Mouse (Mus musculus) forebrain, postnatal 0 days (tissue): ENCODE data around the gene Arcn1. TPM values are rescaled to one million over a fixed set of nuclear protein-coding genes. Genes with fewer than 3 reads are reported as not detected.

Experiments
- ATAC-seq: fragments of 200-750 bp; cut with Nextera tagmentation; 2 replicates; pipeline ENCODE4 v1.8.0; 2017; ENCODE audit warnings: mild to moderate bottlenecking, moderate library complexity
- DNase-seq: peaks from one replicate; pipeline ENCODE4 v3.0.0-alpha.2; 2015
- H3K27ac ChIP-seq: fragments of 300-500 bp; sonication (generic); 2 replicates; pipeline ENCODE4 v1.5.1; 2014; ENCODE audit warnings: low read depth, mild to moderate bottlenecking, antibody characterized with exemption, low read length, moderate library complexity, mixed read lengths
- H3K27me3 ChIP-seq: fragments of 300-500 bp; sonication (generic); 2 replicates; pipeline ENCODE4 v1.6.1; 2014; ENCODE audit warnings: mild to moderate bottlenecking, low read length, mixed read lengths; ENCODE audit not compliant: insufficient read depth
- H3K36me3 ChIP-seq: fragments of 300-500 bp; sonication (generic); 2 replicates; pipeline ENCODE4 v1.6.1; 2014; ENCODE audit warnings: mild to moderate bottlenecking, moderate library complexity; ENCODE audit not compliant: insufficient read depth
- H3K4me1 ChIP-seq: fragments of 300-500 bp; sonication (generic); 2 replicates; pipeline ENCODE4 v1.6.1; 2014; ENCODE audit warnings: antibody characterized with exemption; ENCODE audit not compliant: insufficient read depth
- H3K4me2 ChIP-seq: fragments of 300-500 bp; sonication (generic); 2 replicates; pipeline ENCODE4 v1.6.1; 2014; ENCODE audit warnings: low read depth, mild to moderate bottlenecking, moderate library complexity
- H3K4me3 ChIP-seq: fragments of 300-500 bp; sonication (generic); 2 replicates; pipeline ENCODE4 v1.5.1; 2014; ENCODE audit warnings: low read depth, low read length, mixed read lengths
- H3K9ac ChIP-seq: fragments of 300-500 bp; sonication (generic); 2 replicates; pipeline ENCODE4 v1.6.1; 2014; ENCODE audit warnings: mild to moderate bottlenecking
- H3K9me3 ChIP-seq: fragments of 300-500 bp; sonication (generic); 2 replicates; pipeline ENCODE4 v1.6.1; 2016; ENCODE audit warnings: low read length
- CTCF ChIP-seq: sonication (generic); IDR thresholded peaks from 2 replicates; pipeline ENCODE4 v1.5.1; 2016; ENCODE audit warnings: antibody characterized with exemption, control low read depth, low read depth
- WGBS: fragments of 180-500 bp; shearing (Covaris S2); extraction: QIAGEN DNeasy Blood & Tissue Kit; methylation state at CpG from one replicate; pipeline ENCODE4 v1.1.7; 2014; 5-methylcytosine and 5-hydroxymethylcytosine counted together
- polyA plus RNA-seq: library from polyadenylated mRNA; unstranded; fragments of >200 nt; fragmentation: Nextera tagmentation; extraction: Ambion mirVana; gene quantifications from 2 replicates; pipeline ENCODE4 v1.2.1, GENCODE M21; 2015
- total RNA-seq: library from RNA; depleted of rRNA; stranded (reverse); fragments of >200 nt; gene quantifications from 2 replicates; pipeline ENCODE4 v1.2.3, GENCODE M21; 2014

Gene Arcn1
- total and polyA plus RNA-seq, 2 experiments from 2014 or later = 105 to 113 TPM

DNA sequence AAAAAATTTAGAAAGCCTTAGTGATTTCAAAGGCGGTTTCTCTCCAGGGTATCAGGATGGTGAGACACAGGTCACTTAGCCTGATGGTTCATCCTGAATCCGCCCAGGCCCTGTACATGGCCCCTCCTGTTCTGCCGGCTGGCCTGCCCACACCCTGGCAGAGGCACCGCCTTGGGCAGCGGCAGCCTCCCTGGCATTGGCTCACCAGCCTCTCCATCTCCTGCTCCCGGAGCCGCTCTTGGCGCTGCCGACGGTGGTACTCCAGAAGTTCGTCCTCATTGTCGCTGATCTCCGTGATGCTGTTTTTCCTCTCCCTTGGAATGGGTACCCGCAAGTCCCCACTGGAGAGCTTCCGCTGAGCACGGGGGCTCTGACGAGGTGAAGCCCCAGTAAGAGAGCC is 52.5 kb downstream of the Arcn1 start:
- no peak for TF ChIP-seq CTCF
- no peak for DNase-seq
- 81% methylated on average over 17 of the region's 17 CpGs for WGBS
- Histone ChIP-seq H3K27me3 (no peaks in the 10 kb centered on the region), H3K4me1 (peaks cover 10% of the 10 kb centered on the region), H3K9ac (no peak overlapping the region), H3K4me2 (no peak overlapping the region), H3K4me3 (no peak overlapping the region), H3K9me3 (no peaks in the 10 kb centered on the region), H3K27ac (no peak overlapping the region), H3K36me3 (peaks cover 77% of the 10 kb centered on the region)
- ATAC-seq = no peak

DNA sequence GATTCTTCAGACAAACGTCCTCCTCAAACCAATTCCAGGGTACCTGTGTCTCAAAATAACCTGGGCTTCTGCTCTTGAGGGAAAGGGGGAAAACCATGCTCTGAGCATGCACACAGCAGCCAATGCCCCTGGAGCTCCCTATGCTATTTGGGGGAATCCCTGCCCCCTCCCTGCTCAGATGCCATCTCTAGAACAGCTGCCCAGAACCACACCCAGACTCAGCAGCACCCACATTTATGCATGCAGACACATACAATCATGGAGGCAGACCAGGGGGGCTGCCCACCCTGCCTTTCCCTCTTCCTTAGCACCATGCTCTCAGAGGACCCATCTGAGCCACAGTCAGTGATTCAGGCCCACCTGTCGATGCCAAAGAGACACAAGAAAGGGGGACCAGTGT is 54.1 kb downstream of the Arcn1 start:
- TF ChIP-seq CTCF = no peak
- Histone ChIP-seq H3K4me1 (no peaks in the 10 kb centered on the region), H3K9me3 (no peaks in the 10 kb centered on the region), H3K27me3 (no peaks in the 10 kb centered on the region), H3K9ac (no peak overlapping the region), H3K4me3 (no peak overlapping the region), H3K4me2 (no peak overlapping the region), H3K27ac (no peak overlapping the region), H3K36me3 (peaks cover 77% of the 10 kb centered on the region)
- WGBS = 76% methylated on average over 2 of the region's 2 CpGs
- DNase-seq (no peak), ATAC-seq (no peak)

DNA sequence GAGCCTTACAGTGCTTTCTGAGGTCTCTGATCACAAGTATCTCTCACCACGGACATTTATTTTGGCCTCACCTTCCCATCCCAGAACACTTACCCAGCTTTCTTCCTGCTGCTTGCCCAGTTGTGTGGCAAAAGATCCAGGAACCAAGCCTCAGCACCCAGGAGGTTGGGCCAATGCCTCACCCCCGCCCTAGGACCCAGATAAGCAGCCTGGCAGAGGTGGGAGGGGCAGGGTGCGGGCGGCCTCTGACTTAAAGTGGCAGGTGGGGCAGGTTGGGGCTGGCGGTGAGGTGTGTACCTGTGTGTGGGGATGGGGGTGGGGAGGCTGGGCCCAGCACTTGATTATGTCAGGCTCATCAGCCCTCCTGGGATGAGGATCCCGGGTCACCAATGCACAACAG is 54.6 kb downstream of the Arcn1 start:
- no peak overlapping the region for H3K9ac ChIP-seq

DNA sequence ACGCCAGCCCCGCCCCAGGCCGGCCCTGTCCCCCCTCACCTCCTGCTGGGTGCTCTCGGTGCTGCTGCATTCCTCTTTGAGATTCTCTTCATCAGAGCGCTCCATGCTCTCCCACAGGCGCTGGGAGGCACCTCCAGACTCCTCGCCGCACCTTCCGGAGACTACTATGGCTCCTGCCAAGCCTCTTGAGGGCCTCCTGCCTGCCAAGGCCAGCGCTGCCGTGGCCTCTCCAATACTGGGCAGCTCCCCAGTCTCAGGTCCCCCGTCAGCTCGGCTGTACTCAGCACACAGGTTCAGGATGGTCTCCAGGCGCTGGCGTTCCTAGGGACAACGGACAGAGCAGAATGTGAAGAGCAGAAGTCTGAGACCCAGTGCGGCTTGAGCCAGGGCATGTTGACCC is 56.0 kb downstream of the Arcn1 start:
- H3K9ac ChIP-seq = no peak overlapping the region
- ATAC-seq = no peak

More for the DNA sequence above, 54.6 kb downstream of the Arcn1 start:
- Histone ChIP-seq H3K27ac (no peak overlapping the region), H3K4me3 (no peak overlapping the region), H3K4me1 (no peaks in the 10 kb centered on the region; the same call in 1 of the 2 replicates), H3K9me3 (no peaks in the 10 kb centered on the region), H3K4me2 (no peak overlapping the region), H3K36me3 (peaks cover 76% of the 10 kb centered on the region), H3K27me3 (no peaks in the 10 kb centered on the region)
- WGBS = 89% methylated on average over 6 of the region's 6 CpGs
- no peak for TF ChIP-seq CTCF
- no peak for ATAC-seq
- DNase-seq = no peak

GRCm38 (mm10) chr9:44710213-44710612 is 57.4 kb downstream of the Arcn1 start:
- Histone ChIP-seq H3K9ac (no peak overlapping the region), H3K27ac (no peak overlapping the region), H3K4me1 (no peaks in the 10 kb centered on the region; the same call in 1 of the 2 replicates), H3K36me3 (peaks cover 75% of the 10 kb centered on the region), H3K9me3 (no peaks in the 10 kb centered on the region), H3K4me2 (no peak overlapping the region), H3K27me3 (no peaks in the 10 kb centered on the region), H3K4me3 (no peak overlapping the region)
- 68% methylated on average over 5 of the region's 5 CpGs for WGBS
- DNase-seq (no peak), ATAC-seq (no peak)
- no peak for TF ChIP-seq CTCF

More for the DNA sequence above, 56.0 kb downstream of the Arcn1 start:
- Histone ChIP-seq H3K27ac (no peak overlapping the region), H3K4me3 (no peak overlapping the region), H3K4me2 (no peak overlapping the region), H3K36me3 (peaks cover 76% of the 10 kb centered on the region), H3K4me1 (no peaks in the 10 kb centered on the region; the same call in 1 of the 2 replicates), H3K27me3 (no peaks in the 10 kb centered on the region), H3K9me3 (no peaks in the 10 kb centered on the region)
- no peak for DNase-seq
- WGBS = 67% methylated on average over 17 of the region's 17 CpGs
- TF ChIP-seq CTCF = no peak

GRCm38 (mm10) chr9:44709600-44709999 is 58.0 kb downstream of the Arcn1 start:
- no peak overlapping the region for H3K4me2 ChIP-seq
- peak; percentile 71 for TF ChIP-seq CTCF
- no peaks in the 10 kb centered on the region for H3K27me3 ChIP-seq
- DNase-seq (peak; percentile 53), ATAC-seq (peak; percentile 42)
- H3K4me3 ChIP-seq = no peak overlapping the region
- 45% methylated on average over 2 of the region's 2 CpGs for WGBS
- peaks cover 76% of the 10 kb centered on the region for H3K36me3 ChIP-seq
- H3K27ac ChIP-seq = no peak overlapping the region
- H3K9ac ChIP-seq = no peak overlapping the region
- no peaks in the 10 kb centered on the region; the same call in 1 of the 2 replicates for H3K4me1 ChIP-seq
- H3K9me3 ChIP-seq = no peaks in the 10 kb centered on the region

DNA sequence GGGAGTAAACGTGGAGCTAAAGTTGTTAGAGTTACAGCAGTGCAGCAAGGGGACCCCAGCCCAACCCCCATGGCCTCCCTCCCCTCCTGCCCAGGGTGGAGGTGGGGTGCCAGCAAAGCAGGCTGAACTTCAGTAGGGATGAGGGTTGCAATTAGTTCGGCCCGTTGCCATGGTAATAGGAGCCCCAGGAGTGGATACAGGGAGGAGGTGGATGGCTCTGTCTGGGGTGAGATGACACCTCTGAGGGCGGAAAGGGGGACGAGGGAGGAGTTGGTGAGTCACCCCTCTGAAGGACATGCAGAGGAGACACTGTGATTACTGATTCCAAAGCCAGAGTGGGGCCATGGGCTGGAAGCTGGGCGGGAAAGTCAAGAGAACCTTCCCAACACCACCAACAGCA is 58.7 kb downstream of the Arcn1 start:
- Histone ChIP-seq H3K4me2 (no peak overlapping the region), H3K27ac (no peak overlapping the region), H3K4me3 (no peak overlapping the region), H3K9me3 (no peaks in the 10 kb centered on the region), H3K9ac (no peak overlapping the region), H3K27me3 (no peaks in the 10 kb centered on the region), H3K4me1 (no peaks in the 10 kb centered on the region; the same call in 1 of the 2 replicates), H3K36me3 (peaks cover 72% of the 10 kb centered on the region)
- WGBS = 19% methylated on average over 6 of the region's 6 CpGs
- no peak for TF ChIP-seq CTCF
- ATAC-seq = 0 out of 2 replicates have a peak, but pooled peaks have one; percentile 21
- no peak for DNase-seq
